Mouse (Mus musculus): ENCODE data around the gene Slamf9.
A peak's percentile ranks its signal among the peaks of the same experiment; 100 is the strongest.

The Slamf9 gene

GRCm38 (mm10) chr1:172461602-172462001 lies 13.6 kb upstream of the Slamf9 start:
- DNase-seq (ENCODE audit: inconsistent age in 2 of 2, low spot score in 1 of 2): no peak

GRCm38 (mm10) chr1:172462534-172462933 lies 12.6 kb upstream of the Slamf9 start:
- DNase-seq (ENCODE audit: inconsistent age in 2 of 2, low spot score in 1 of 2): no peak

- DNase-seq (ENCODE audit: inconsistent age in 2 of 2, low spot score in 1 of 2): no peak
These were observed 11.5 kb upstream of the Slamf9 start for GRCm38 (mm10) chr1:172463387-172464333.

- no peak for DNase-seq (ENCODE audit: inconsistent age in 2 of 2, low spot score in 1 of 2)
These were observed 6.8 kb upstream of the Slamf9 start for GRCm38 (mm10) chr1:172468301-172468877.

- no peak for DNase-seq (ENCODE audit: inconsistent age in 2 of 2, low spot score in 1 of 2)
These were observed 5.8 kb upstream of the Slamf9 start for GRCm38 (mm10) chr1:172469373-172469772.

GRCm38 (mm10) chr1:172469810-172470448 lies 5.2 kb upstream of the Slamf9 start:
- DNase-seq (ENCODE audit: inconsistent age in 2 of 2, low spot score in 1 of 2): no peak

GRCm38 (mm10) chr1:172472909-172473308 lies 2.2 kb upstream of the Slamf9 start:
- no peak for DNase-seq (ENCODE audit: inconsistent age in 2 of 2, low spot score in 1 of 2)

- no peak for DNase-seq (ENCODE audit: inconsistent age in 2 of 2, low spot score in 1 of 2)
These were observed 962 bp upstream of the Slamf9 start for GRCm38 (mm10) chr1:172474196-172474595.

- no peak for DNase-seq (ENCODE audit: inconsistent age in 2 of 2, low spot score in 1 of 2)
These were observed 2.9 kb downstream of the Slamf9 start for GRCm38 (mm10) chr1:172478020-172478419.

GRCm38 (mm10) chr1:172480376-172480775 lies 5.2 kb downstream of the Slamf9 start:
- no peak for DNase-seq (ENCODE audit: inconsistent age in 2 of 2, low spot score in 1 of 2)

GRCm38 (mm10) chr1:172481111-172481510 lies 6.0 kb downstream of the Slamf9 start:
- no peak for DNase-seq (ENCODE audit: inconsistent age in 2 of 2, low spot score in 1 of 2)

- peak; percentile 82 to 89 for DNase-seq (ENCODE audit: inconsistent age in 2 of 2, low spot score in 1 of 2)
These were observed 6.6 kb downstream of the Slamf9 start, which contains the start of gene Igsf9 for GRCm38 (mm10) chr1:172481540-172482280. Gene Igsf9 (plus strand): TSS chr1:172481788.

- DNase-seq (ENCODE audit: inconsistent age in 2 of 2, low spot score in 1 of 2): no peak
These were observed 7.6 kb downstream of the Slamf9 start for GRCm38 (mm10) chr1:172482518-172483360.

- no peak for DNase-seq (ENCODE audit: inconsistent age in 2 of 2, low spot score in 1 of 2)
These were observed 8.2 kb downstream of the Slamf9 start for GRCm38 (mm10) chr1:172483361-172483660.

- no peak for DNase-seq (ENCODE audit: inconsistent age in 2 of 2, low spot score in 1 of 2)
These were observed 9.1 kb downstream of the Slamf9 start for GRCm38 (mm10) chr1:172484236-172484635.

GRCm38 (mm10) chr1:172484671-172485070 lies 9.5 kb downstream of the Slamf9 start:
- no peak for DNase-seq (ENCODE audit: inconsistent age in 2 of 2, low spot score in 1 of 2)

- DNase-seq (ENCODE audit: inconsistent age in 2 of 2, low spot score in 1 of 2): no peak
These were observed 10.7 kb downstream of the Slamf9 start for GRCm38 (mm10) chr1:172485821-172486220.

GRCm38 (mm10) chr1:172486236-172486635 lies 11.1 kb downstream of the Slamf9 start:
- DNase-seq (ENCODE audit: inconsistent age in 2 of 2, low spot score in 1 of 2): no peak

GRCm38 (mm10) chr1:172486651-172487050 lies 11.5 kb downstream of the Slamf9 start:
- DNase-seq (ENCODE audit: inconsistent age in 2 of 2, low spot score in 1 of 2): no peak

- DNase-seq (ENCODE audit: inconsistent age in 2 of 2, low spot score in 1 of 2): no peak
These were observed 12.7 kb downstream of the Slamf9 start for GRCm38 (mm10) chr1:172487859-172488258.
